Mouse (Mus musculus) forebrain, embryonic 16.5 days (tissue): ENCODE results near the gene S100a7a. TPM values are rescaled to one million over a fixed set of nuclear protein-coding genes. Genes with fewer than 3 reads are reported as not detected.

Experiments
- ATAC-seq: fragments of 200-750 bp; cut with Nextera tagmentation; 2 replicates; pipeline ENCODE4 v1.8.0; 2017; ENCODE audit warnings: mild to moderate bottlenecking, moderate library complexity
- H3K27ac ChIP-seq: fragments of 300-500 bp; sonication (generic); 2 replicates; pipeline ENCODE4 v1.5.1; 2014; ENCODE audit warnings: low read length, control low read depth
- H3K27me3 ChIP-seq: fragments of 300-500 bp; sonication (generic); replicated peaks from 2 replicates; pipeline ENCODE4 v1.6.1; 2014; ENCODE audit warnings: low read length; ENCODE audit not compliant: control insufficient read depth, insufficient read depth
- H3K36me3 ChIP-seq: fragments of 300-500 bp; sonication (generic); 2 replicates; pipeline ENCODE4 v1.6.1; 2014; ENCODE audit not compliant: control insufficient read depth, insufficient read depth
- H3K4me1 ChIP-seq: fragments of 300-500 bp; sonication (generic); replicated peaks from 2 replicates; pipeline ENCODE4 v1.6.1; 2014; ENCODE audit warnings: low read length; ENCODE audit not compliant: control insufficient read depth, insufficient read depth
- H3K4me2 ChIP-seq: fragments of 300-500 bp; sonication (generic); 2 replicates; pipeline ENCODE4 v1.6.1; 2014; ENCODE audit warnings: mild to moderate bottlenecking, low read length, control low read depth
- H3K4me3 ChIP-seq: fragments of 300-500 bp; sonication (generic); replicated peaks from 2 replicates; pipeline ENCODE4 v1.5.1; 2014; ENCODE audit warnings: mild to moderate bottlenecking, low read length, control low read depth
- H3K9ac ChIP-seq: fragments of 300-500 bp; sonication (generic); replicated peaks from 2 replicates; pipeline ENCODE4 v1.6.1; 2014; ENCODE audit warnings: low read depth, low read length, control low read depth
- H3K9me3 ChIP-seq: fragments of 300-500 bp; sonication (generic); 2 replicates; pipeline ENCODE4 v1.6.1; 2016; ENCODE audit warnings: low read length; ENCODE audit not compliant: control insufficient read depth
- WGBS: fragments of 180-500 bp; shearing (Covaris S2); extraction: QIAGEN DNeasy Blood & Tissue Kit; methylation state at CpG from one replicate; pipeline ENCODE4 v1.1.7; 2014; 5-methylcytosine and 5-hydroxymethylcytosine counted together
- polyA plus RNA-seq: library from polyadenylated mRNA; unstranded; fragments of >200 nt; fragmentation: Nextera tagmentation; extraction: Ambion mirVana; gene quantifications from 2 replicates; pipeline ENCODE4 v1.2.1, GENCODE M21; 2015

The S100a7a gene
- polyA plus RNA-seq, 1 experiment from 2014 or later = not detected

DNA sequence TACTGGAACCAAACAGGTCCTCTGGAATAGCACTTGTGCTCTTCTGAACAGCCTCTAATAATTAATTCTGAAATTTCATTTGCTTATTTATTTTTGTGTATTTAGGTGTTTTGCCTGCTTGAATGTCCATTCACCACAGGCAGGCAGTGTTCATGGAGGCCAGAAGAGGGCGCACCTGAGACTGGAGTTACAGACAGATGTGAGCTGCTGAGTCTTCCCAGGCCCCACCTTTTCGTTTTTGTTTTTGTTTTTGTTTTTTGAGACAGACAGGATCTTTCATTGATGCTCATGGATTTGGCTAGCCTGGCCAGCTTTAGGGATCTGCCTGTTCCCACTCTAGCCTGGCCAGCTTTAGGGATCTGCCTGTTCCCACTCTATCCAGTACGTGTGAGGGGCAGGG is 9.6 kb upstream of the S100a7a start:
- Histone ChIP-seq H3K4me3 (no peak overlapping the region), H3K9ac (no peak overlapping the region), H3K4me1 (no peaks in the 10 kb centered on the region), H3K9me3 (no peaks in the 10 kb centered on the region), H3K27me3 (no peaks in the 10 kb centered on the region), H3K36me3 (no peaks in the 10 kb centered on the region), H3K27ac (no peak overlapping the region), H3K4me2 (no peak overlapping the region)
- WGBS = 53% methylated on average over 3 of the region's 3 CpGs
- no peak for ATAC-seq

DNA sequence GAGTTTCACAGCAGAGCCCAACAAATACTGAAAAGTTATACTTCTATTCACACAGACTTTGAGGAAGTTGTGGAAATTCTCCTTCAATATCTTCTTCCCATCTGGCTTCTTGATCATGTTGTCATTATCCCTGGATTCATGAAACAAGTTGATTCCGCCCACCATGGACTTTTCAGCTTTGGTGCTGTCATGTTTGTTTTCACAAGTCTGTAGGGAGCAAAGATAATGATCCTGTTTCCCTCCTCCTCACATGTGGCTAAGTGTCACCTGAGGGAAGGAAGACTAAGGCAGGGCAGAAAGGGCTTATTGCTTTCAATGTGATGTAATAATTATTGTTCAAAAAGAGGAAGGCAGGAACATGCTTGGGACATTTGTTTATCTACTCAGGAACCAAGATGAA is 6.5 kb upstream of the S100a7a start:
- no peak overlapping the region for H3K27ac ChIP-seq
- 87% methylated on average over 1 of the region's 1 CpGs for WGBS

DNA sequence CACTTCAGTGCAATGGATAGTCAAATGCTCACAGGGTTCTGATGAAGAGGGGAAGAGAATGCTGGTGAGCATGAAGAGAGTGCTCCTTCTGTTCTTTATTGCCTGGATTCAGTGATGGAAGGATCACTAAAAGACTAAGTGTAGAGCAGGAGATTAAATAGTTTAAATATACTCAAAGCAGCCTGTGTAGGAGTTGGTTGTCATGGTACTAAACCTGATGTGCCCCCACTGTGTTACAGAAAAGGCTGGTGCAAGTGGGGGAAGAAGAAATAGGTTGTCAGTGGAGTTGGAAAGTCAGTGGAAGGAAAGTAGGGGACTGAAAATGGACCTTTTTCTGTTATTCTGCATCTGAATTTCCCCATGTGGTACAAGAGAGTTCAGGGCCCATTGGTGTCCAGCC is 4.8 kb upstream of the S100a7a start:
- H3K27ac ChIP-seq = no peak overlapping the region
- no peak overlapping the region for H3K4me2 ChIP-seq
- no peaks in the 10 kb centered on the region for H3K36me3 ChIP-seq
- no peak overlapping the region for H3K4me3 ChIP-seq
- H3K9ac ChIP-seq = no peak overlapping the region
- H3K9me3 ChIP-seq = no peaks in the 10 kb centered on the region
- no peaks in the 10 kb centered on the region for H3K4me1 ChIP-seq
- no peak for ATAC-seq
- peaks cover 1% of the 10 kb centered on the region; the same call in 1 of the 2 replicates for H3K27me3 ChIP-seq

More for the DNA sequence above, 6.5 kb upstream of the S100a7a start:
- Histone ChIP-seq H3K9ac (no peak overlapping the region), H3K36me3 (no peaks in the 10 kb centered on the region), H3K4me1 (no peaks in the 10 kb centered on the region), H3K27me3 (no peaks in the 10 kb centered on the region), H3K9me3 (no peaks in the 10 kb centered on the region), H3K4me3 (no peak overlapping the region), H3K4me2 (no peak overlapping the region)
- no peak for ATAC-seq

DNA sequence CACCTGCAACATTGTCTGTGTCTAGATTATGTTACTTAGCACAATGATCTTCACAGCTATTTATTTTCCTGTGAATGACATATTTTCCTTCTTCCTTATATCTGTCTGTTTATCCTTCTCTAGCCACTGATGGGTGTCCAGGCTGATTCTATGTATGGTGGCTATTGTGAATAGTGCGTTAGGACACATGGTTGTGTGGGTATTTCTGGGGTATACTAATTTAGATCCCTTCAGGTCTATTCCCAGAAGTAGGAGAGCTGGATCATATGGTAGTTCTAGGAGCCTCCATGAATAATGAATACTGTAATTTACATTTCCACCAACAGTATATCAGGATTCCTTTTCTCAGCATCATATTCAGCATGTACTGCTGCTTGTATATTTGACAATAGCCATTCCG is 4.0 kb upstream of the S100a7a start:
- H3K36me3 ChIP-seq = no peaks in the 10 kb centered on the region
- H3K9me3 ChIP-seq = no peaks in the 10 kb centered on the region
- no peak for ATAC-seq
- peaks cover 3% of the 10 kb centered on the region; the same call in 1 of the 2 replicates for H3K27me3 ChIP-seq
- H3K4me1 ChIP-seq = no peaks in the 10 kb centered on the region
- H3K4me2 ChIP-seq = no peak overlapping the region
- H3K27ac ChIP-seq = no peak overlapping the region
- no peak overlapping the region for H3K4me3 ChIP-seq
- 91% methylated on average over 2 of the region's 2 CpGs for WGBS
- H3K9ac ChIP-seq = no peak overlapping the region

DNA sequence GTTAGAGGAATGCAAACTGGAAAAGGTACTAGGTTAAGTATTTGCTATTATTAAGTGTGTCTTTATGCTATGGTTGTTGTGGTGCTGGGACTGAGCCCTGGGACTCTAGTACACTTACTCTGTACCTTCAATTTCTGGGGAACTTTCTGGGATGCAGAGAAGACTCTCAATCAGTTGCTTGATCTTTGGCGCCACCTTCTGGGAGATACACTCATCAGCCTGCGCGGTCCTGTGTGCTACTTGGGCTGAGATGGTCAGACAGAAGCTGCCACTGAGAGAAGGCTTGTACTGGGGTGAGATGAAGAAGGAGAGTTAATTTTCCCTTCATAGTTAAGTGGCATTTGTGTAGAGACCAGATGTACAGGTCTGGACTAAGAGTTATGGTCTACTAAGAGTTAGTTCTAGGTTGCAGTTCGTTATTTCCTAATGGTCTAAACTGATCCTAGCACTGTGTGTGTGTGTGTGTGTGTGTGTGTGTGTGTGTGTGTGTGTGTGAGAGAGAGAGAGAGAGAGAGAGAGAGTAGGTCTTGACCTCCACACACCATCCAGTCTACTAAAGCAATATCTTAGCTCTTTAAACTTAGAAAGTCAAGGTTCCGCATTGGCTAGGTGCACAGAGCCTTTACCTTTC is 824 bp upstream of the S100a7a start:
- Histone ChIP-seq H3K4me2 (no peak overlapping the region), H3K9ac (no peak overlapping the region), H3K27me3 (peaks cover 3% of the 10 kb centered on the region; the same call in 1 of the 2 replicates), H3K4me1 (no peaks in the 10 kb centered on the region), H3K9me3 (no peaks in the 10 kb centered on the region), H3K27ac (no peak overlapping the region), H3K36me3 (no peaks in the 10 kb centered on the region), H3K4me3 (no peak overlapping the region)
- peak; percentile 90 for ATAC-seq
- 38% methylated on average over 5 of the region's 5 CpGs for WGBS

DNA sequence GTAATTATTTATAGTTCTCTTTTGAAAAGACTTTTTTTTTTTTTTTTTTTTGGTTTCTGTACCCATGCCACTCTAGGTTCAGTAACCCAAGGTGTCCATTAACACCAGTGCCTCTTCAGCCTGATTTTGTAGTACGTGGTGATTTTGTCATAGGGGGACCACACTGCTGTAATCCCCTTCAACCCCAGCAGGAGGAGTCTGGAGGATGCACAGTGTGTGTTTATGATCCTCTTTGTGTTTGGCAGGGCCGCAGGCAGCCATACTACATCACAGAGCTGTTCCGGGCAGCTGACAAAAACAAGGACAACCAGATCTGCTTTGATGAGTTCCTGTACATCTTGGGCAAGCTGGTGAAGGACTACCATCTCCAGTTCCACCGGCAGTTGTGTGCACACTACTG is 3.6 kb downstream of the S100a7a start:
- Histone ChIP-seq H3K27me3 (peaks cover 3% of the 10 kb centered on the region; the same call in 1 of the 2 replicates), H3K9ac (no peak overlapping the region), H3K4me1 (no peaks in the 10 kb centered on the region), H3K9me3 (no peaks in the 10 kb centered on the region), H3K27ac (no peak overlapping the region), H3K4me2 (no peak overlapping the region), H3K36me3 (no peaks in the 10 kb centered on the region), H3K4me3 (no peak overlapping the region)
- WGBS = 75% methylated on average over 4 of the region's 4 CpGs
- no peak for ATAC-seq

DNA sequence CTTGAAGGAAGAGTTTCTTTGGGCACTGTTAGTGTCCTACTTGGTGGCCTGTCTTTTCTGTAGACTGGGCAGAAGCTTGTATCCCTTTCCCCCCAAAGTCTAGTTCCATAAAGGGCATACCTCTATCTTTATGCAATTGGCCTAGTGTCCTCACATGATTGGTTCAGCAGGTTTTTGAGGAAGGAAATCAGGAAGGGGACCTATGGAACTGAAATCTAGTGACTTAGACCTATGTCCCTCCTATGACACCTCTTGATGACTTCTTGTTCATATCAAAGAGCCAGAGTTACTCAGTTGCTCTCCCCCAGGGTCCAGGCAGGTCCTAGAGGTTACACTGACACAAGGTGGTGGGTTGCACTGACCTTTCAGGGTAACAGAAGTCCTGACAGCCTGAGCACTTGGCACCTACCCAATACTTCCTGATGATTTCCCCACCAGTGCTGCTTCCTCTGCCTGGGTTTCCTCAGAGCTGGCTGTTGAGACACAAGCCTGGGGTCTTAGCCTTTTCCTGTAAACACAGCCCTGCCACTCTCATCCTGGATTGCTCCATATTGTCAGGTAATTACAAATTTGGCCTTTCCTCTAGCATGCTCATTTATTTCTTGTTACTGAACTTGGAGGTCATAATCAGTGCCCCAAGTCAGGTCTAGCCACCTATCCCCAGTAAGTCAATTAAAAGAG is 5.7 kb downstream of the S100a7a start:
- Histone ChIP-seq H3K4me2 (no peak overlapping the region), H3K36me3 (no peaks in the 10 kb centered on the region), H3K4me1 (no peaks in the 10 kb centered on the region), H3K9me3 (no peaks in the 10 kb centered on the region), H3K9ac (no peak overlapping the region), H3K4me3 (no peak overlapping the region), H3K27me3 (no peaks in the 10 kb centered on the region), H3K27ac (no peak overlapping the region)
- no peak for ATAC-seq

DNA sequence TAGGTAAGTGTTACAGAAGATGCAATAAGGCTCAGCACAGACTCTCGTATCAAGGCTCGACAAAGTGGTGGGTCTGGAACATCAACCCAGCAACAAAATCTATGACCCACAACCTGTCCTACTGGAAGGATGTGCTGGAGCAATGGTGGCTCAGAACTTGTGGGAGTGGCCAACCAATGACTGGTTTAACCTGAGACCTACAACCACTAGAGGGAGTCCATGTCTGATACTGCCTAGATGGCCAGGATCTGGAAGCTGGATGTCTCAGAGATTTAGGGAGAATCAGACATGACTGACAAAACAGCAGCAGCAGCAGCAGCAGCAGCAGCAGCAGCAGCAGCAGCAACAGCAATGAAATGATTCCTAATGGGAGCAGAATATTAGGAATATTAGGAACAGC is 10.4 kb downstream of the S100a7a start:
- Histone ChIP-seq H3K36me3 (no peaks in the 10 kb centered on the region), H3K27ac (no peak overlapping the region), H3K9me3 (no peaks in the 10 kb centered on the region), H3K4me3 (no peak overlapping the region), H3K4me1 (no peaks in the 10 kb centered on the region), H3K9ac (no peak overlapping the region), H3K27me3 (no peaks in the 10 kb centered on the region), H3K4me2 (no peak overlapping the region)
- no peak for ATAC-seq
- 71% methylated on average over 2 of the region's 2 CpGs for WGBS

DNA sequence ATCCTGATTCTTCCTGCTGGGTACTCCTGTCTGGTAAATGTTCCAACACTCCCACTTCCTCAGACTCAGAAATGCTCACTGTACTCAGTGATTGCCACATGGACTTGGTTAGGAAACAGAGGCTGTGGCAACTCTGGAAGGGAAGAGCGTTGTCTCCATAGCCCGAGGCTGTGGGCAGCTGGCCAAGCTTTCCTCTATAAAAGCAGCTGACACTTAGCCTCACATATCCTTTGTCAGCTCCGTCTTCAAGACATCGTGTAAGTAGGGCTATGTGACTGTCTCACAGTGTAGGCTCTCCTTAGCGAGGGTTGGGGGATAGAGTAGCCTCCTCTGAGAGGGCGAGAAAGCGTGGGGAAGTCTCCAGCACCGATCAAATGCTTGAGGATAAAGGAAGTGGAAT is 15.0 kb downstream of the S100a7a start, which contains the start of gene S100a8:
S100a8 (plus strand) TSS at position 133 of the 400 bp plus-strand sequence.
- H3K9ac ChIP-seq = no peak within 1 kb of the TSS
- no peak within 1 kb of the TSS for H3K4me3 ChIP-seq
- H3K27me3 ChIP-seq = no peaks in the 10 kb centered on the region
- H3K36me3 ChIP-seq = no peaks in the 10 kb centered on the region
- H3K27ac ChIP-seq = no peak within 1 kb of the TSS
- WGBS = 51% methylated on average over 8 of the region's 8 CpGs
- no peak within 1 kb of the TSS for H3K4me2 ChIP-seq
- H3K4me1 ChIP-seq = no peaks in the 10 kb centered on the region
- ATAC-seq = no peak
- H3K9me3 ChIP-seq = no peaks in the 10 kb centered on the region
